Mouse (Mus musculus) forebrain, embryonic 12.5 days (tissue): ENCODE data around the gene Tnfsf15. TPM values are rescaled to one million over a fixed set of nuclear protein-coding genes. Genes with fewer than 3 reads are reported as not detected.

Experiments
- ATAC-seq: fragments of 200-750 bp; cut with Nextera tagmentation; 2 replicates; pipeline ENCODE4 v1.8.0; 2017; ENCODE audit warnings: moderate TSS enrichment; ENCODE audit not compliant: low FRiP score
- H3K27ac ChIP-seq: fragments of 300-500 bp; sonication (generic); 2 replicates; pipeline ENCODE4 v1.5.1; 2016; ENCODE audit warnings: mild to moderate bottlenecking
- H3K27me3 ChIP-seq: fragments of 300-500 bp; sonication (generic); 2 replicates; pipeline ENCODE4 v1.6.1; 2016; ENCODE audit warnings: mild to moderate bottlenecking
- H3K36me3 ChIP-seq: fragments of 300-500 bp; sonication (generic); replicated peaks from 2 replicates; pipeline ENCODE4 v1.6.1; 2016; ENCODE audit warnings: mild to moderate bottlenecking
- H3K4me1 ChIP-seq: fragments of 300-500 bp; sonication (generic); 2 replicates; pipeline ENCODE4 v1.6.1; 2016
- H3K4me2 ChIP-seq: fragments of 300-500 bp; sonication (generic); 2 replicates; pipeline ENCODE4 v1.6.1; 2016; ENCODE audit warnings: mild to moderate bottlenecking, moderate library complexity
- H3K4me3 ChIP-seq: fragments of 300-500 bp; sonication (generic); replicated peaks from 2 replicates; pipeline ENCODE4 v1.5.1; 2016; ENCODE audit warnings: mild to moderate bottlenecking
- H3K9ac ChIP-seq: fragments of 300-500 bp; sonication (generic); 2 replicates; pipeline ENCODE4 v1.6.1; 2016; ENCODE audit warnings: mild to moderate bottlenecking
- H3K9me3 ChIP-seq: fragments of 300-500 bp; sonication (generic); 2 replicates; pipeline ENCODE4 v1.6.1; 2016
- WGBS: fragments of 180-500 bp; shearing (Covaris S2); methylation state at CpG from one replicate; pipeline ENCODE4 v1.1.7; 2016; 5-methylcytosine and 5-hydroxymethylcytosine counted together
- polyA plus RNA-seq: library from polyadenylated mRNA; unstranded; fragments of >200 nt; fragmentation: Nextera tagmentation; extraction: Ambion mirVana; gene quantifications from 2 replicates; pipeline ENCODE4 v1.2.1, GENCODE M21; 2016

Tnfsf15 gene
- polyA plus RNA-seq, 1 experiment from 2014 or later, result not detected

DNA sequence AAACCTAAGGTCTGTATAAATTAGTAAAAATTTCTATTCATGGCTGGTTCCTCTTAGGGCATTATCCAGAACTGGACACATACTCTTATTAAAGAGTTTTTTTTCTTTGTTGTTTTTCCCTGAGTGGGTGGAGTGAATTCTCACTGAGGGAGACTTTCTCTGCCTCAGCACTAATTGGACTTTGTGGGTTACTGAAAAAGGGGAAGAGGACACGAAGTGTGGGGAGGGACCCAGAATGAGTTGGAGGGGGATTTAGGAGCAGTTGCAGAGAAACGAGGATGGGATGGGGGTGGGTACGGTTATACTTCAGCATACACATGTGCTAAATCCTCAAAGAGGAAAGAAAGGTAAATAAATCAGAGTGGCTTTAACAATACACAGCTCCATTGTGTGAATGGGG lies 45.2 kb downstream of the Tnfsf15 start:
- Histone ChIP-seq H3K9me3 (no peaks in the 10 kb centered on the region), H3K27me3 (no peaks in the 10 kb centered on the region), H3K4me1 (no peaks in the 10 kb centered on the region), H3K9ac (no peak overlapping the region), H3K4me2 (no peak overlapping the region), H3K27ac (no peak overlapping the region), H3K36me3 (no peaks in the 10 kb centered on the region), H3K4me3 (no peak overlapping the region)
- WGBS, result 56% methylated on average over 3 of the region's 3 CpGs
- ATAC-seq, result no peak

DNA sequence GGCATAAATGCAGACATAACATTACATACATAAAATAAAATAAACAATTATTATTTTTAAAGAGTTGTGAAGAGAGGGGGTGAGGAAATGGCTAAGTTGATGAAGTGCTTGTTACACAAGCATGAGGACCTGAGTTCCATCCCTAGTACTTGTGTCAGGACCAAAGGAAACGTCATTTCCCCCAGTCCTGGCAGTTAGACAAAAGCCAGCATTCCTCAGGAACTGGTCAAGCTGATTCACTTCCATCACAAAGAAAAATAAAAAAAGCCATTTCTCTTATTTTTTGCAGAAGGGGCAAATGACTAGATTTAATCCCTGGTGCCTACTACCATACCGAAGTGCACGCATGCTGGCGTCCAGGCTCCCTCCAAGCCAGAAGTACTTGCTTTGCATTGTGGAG lies 48.0 kb downstream of the Tnfsf15 start:
- Histone ChIP-seq H3K4me2 (no peak overlapping the region), H3K4me3 (no peak overlapping the region), H3K4me1 (no peaks in the 10 kb centered on the region), H3K9ac (no peak overlapping the region), H3K27ac (no peak overlapping the region), H3K27me3 (no peaks in the 10 kb centered on the region), H3K9me3 (no peaks in the 10 kb centered on the region), H3K36me3 (no peaks in the 10 kb centered on the region)
- ATAC-seq, result no peak
- 92% methylated on average over 4 of the region's 4 CpGs for WGBS

DNA sequence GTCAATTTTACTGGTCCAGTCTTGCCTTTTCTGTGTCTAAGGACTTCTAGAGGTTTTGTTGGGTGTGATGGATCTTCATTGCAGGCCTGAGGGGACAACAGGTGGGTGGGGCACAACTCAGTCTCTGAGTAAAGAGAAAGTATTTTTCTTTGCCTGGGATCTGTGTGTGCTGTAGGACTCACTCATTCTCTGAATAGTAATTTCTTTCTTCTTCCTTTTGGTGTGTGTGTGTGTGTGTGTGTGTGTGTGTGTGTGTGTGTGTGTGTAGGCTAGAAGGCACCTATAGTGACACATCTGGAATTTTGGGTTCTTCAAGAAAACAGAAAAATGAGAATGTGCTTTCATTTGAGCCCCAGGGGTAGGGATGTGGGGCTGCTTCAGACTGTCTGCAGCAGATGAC lies 52.6 kb downstream of the Tnfsf15 start:
- ATAC-seq, result no peak
- no peak overlapping the region for H3K27ac ChIP-seq
- no peak overlapping the region for H3K4me2 ChIP-seq
- no peaks in the 10 kb centered on the region for H3K36me3 ChIP-seq
- no peak overlapping the region for H3K9ac ChIP-seq
- no peaks in the 10 kb centered on the region for H3K9me3 ChIP-seq
- H3K4me3 ChIP-seq, result no peak overlapping the region
- H3K27me3 ChIP-seq, result no peaks in the 10 kb centered on the region
- no peaks in the 10 kb centered on the region for H3K4me1 ChIP-seq

DNA sequence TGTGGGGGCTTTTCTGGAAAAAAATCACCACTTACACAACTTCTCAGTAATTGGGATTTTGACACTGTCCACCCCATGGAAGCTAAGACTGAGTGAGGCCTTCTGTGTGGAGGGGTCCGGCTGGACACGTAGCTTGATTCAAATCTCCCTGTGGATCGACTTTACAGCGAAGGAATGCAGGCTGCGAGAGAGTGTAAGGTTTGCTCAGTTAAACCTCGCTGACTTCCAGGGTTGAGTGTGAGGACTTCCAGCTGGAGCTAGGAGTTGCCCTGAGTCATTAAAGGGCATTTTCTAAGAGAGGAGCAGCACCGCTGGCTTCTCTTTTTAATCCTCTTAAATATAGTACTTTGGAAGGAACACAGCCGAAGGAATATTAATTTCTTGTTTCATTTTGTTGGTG lies 57.5 kb downstream of the Tnfsf15 start:
- WGBS, result 76% methylated on average over 8 of the region's 8 CpGs
- Histone ChIP-seq H3K4me2 (no peak overlapping the region), H3K4me1 (no peaks in the 10 kb centered on the region), H3K4me3 (no peak overlapping the region), H3K36me3 (no peaks in the 10 kb centered on the region), H3K27ac (no peak overlapping the region), H3K9ac (no peak overlapping the region), H3K9me3 (no peaks in the 10 kb centered on the region), H3K27me3 (no peaks in the 10 kb centered on the region)
- no peak for ATAC-seq

DNA sequence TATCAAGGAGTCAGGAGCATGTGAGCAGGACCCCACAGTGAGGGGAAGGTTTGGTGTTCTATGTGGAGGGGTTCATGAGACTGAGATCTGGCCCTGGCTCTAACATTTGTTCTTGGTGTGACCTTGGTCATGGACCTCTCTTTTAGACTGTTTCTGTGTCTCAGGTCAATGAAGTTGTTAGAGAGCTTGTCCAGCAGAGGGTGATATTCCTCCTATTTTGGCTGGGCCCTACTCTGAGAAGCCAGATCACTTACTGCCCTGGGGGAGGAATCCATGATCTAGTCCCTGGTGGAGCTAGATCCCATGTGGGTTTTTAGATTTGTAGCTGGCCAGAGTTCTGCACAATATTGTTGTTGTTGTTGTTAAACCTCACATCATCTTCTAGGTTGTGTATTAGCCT lies 58.8 kb downstream of the Tnfsf15 start:
- Histone ChIP-seq H3K9ac (no peak overlapping the region), H3K27ac (no peak overlapping the region), H3K4me1 (no peaks in the 10 kb centered on the region), H3K4me2 (no peak overlapping the region), H3K4me3 (no peak overlapping the region), H3K27me3 (no peaks in the 10 kb centered on the region), H3K36me3 (no peaks in the 10 kb centered on the region), H3K9me3 (no peaks in the 10 kb centered on the region)
- ATAC-seq, result no peak

DNA sequence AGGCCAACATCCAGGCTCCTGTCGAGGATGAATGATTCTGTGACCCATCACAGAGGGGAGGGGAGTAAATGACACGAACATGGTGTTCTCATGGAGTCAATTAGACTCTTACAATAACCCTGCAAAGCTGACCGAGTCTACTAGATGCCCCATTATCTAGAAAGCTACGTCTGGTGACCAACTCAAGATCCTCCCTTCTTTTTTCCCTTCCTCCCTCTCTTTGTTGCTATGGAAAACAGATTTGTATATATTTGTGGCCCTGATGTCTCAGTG lies 59.7 kb downstream of the Tnfsf15 start:
- 64% methylated on average over 4 of the region's 4 CpGs for WGBS
- Histone ChIP-seq H3K4me3 (no peak overlapping the region), H3K4me1 (no peaks in the 10 kb centered on the region), H3K36me3 (no peaks in the 10 kb centered on the region), H3K9ac (no peak overlapping the region), H3K27me3 (no peaks in the 10 kb centered on the region), H3K27ac (no peak overlapping the region), H3K4me2 (no peak overlapping the region), H3K9me3 (no peaks in the 10 kb centered on the region)
- ATAC-seq, result no peak

DNA sequence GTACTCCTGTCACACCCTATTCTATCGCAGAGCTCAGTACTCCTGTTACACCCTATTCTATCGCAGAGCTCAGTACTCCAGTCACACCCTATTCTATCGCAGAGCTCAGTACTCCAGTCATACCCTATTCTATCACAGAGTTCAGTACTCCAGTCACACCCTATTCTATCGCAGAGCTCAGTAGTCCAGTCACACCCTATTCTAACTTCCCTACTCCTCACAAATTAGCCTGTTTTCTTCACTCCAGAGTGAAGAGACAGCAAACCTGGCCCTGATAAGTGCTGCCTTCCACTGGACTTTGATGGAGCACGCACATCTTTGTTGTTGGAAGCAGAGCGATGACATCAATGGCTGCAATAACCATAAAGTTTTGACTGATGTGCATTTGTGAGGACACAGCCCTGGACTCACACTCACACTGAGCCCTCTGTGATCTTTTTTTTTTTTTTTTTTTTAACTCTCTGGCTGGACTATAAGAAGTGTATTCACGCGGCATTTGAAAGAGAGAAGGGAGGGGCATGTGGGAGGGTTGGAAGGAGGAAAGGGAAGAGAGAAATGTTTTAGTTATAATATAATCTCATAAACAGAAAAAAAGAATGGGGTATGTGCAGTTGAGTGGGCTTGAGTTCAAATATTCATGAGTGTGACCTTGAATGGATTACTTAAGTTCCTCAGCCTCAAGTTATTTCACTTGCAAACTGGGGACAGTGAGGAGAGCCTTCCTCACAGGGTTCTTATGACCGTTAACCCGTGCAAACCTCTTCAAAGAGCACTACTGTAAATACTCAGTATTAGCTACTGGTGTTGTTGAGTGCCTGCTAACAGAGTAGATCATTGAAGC lies 60.3 kb downstream of the Tnfsf15 start:
- Histone ChIP-seq H3K4me2 (no peak overlapping the region), H3K27ac (no peak overlapping the region), H3K9me3 (no peaks in the 10 kb centered on the region), H3K4me1 (no peaks in the 10 kb centered on the region), H3K9ac (no peak overlapping the region), H3K4me3 (no peak overlapping the region), H3K27me3 (no peaks in the 10 kb centered on the region), H3K36me3 (no peaks in the 10 kb centered on the region)
- WGBS, result 93% methylated on average over 10 of the region's 10 CpGs
- no peak for ATAC-seq

DNA sequence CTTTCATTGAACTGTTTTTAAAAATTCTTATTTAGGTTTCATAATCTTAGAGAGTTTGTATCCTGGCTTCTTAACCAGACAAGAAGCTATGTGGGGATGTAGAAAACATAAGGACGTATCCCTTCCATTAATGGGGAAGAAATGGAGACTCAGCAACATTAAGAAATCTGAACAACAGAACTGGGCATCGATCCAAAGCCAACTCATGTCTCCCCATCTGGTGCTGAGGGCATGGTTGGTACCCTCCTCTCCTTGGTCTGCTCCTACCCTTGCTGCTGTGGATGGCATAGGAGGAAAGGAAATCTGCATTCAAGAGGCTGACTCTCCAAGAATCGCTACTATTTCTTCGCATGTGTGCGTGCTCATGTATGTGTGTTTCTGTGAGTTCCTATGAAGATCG lies 61.2 kb downstream of the Tnfsf15 start:
- no peaks in the 10 kb centered on the region for H3K4me1 ChIP-seq
- no peak overlapping the region for H3K4me2 ChIP-seq
- H3K9me3 ChIP-seq, result no peaks in the 10 kb centered on the region
- no peaks in the 10 kb centered on the region for H3K27me3 ChIP-seq
- ATAC-seq, result no peak
- no peaks in the 10 kb centered on the region for H3K36me3 ChIP-seq
- WGBS, result 92% methylated on average over 6 of the region's 6 CpGs
- no peak overlapping the region for H3K9ac ChIP-seq
- no peak overlapping the region for H3K27ac ChIP-seq
- H3K4me3 ChIP-seq, result no peak overlapping the region

DNA sequence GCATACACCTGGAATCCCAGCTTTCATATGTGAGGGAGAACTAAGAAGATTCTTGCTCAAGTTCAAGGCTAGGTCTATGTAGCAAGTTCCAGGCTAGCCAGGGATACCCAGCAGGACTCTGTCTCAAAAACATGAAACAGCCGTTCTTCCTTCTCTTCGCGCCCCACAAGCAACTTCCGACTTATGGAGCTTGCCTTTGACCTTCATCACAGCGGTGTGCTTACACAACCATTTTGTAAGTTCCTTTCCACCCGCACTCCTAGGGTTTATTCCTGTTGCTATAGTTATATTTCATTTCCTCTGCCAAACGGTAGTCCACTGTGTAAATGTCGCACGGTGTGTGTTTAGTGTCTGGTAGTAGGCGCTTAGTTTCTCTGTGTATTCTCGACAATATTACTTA lies 61.9 kb downstream of the Tnfsf15 start:
- 88% methylated on average over 11 of the region's 11 CpGs for WGBS
- ATAC-seq, result no peak

DNA sequence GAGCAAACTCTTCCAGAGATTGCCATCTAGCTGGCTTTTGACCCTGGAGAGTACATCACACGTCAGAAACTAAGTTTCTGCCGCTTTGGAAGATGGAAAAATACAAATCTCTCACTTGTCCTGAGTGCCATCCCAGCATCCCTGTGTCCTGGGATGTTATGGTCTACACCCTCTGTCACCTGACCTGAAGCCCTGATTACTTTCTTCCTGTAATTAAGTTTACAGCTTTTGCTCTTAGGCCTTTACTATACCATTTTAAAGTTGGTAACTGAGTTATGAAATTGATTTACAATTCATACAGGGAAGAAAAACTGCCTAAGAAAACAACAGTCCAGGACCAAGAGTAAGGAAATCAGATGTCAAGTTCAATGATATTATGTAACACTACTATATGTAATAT lies 62.5 kb downstream of the Tnfsf15 start:
- no peak for ATAC-seq
- H3K27ac ChIP-seq, result no peak overlapping the region
- WGBS, result 87% methylated on average over 2 of the region's 2 CpGs

More for the DNA sequence above, 61.9 kb downstream of the Tnfsf15 start:
- no peak overlapping the region for H3K4me3 ChIP-seq
- H3K4me2 ChIP-seq, result no peak overlapping the region
- no peaks in the 10 kb centered on the region for H3K27me3 ChIP-seq
- no peak overlapping the region for H3K9ac ChIP-seq
- H3K36me3 ChIP-seq, result no peaks in the 10 kb centered on the region
- no peak overlapping the region for H3K27ac ChIP-seq
- no peaks in the 10 kb centered on the region for H3K9me3 ChIP-seq
- H3K4me1 ChIP-seq, result no peaks in the 10 kb centered on the region

DNA sequence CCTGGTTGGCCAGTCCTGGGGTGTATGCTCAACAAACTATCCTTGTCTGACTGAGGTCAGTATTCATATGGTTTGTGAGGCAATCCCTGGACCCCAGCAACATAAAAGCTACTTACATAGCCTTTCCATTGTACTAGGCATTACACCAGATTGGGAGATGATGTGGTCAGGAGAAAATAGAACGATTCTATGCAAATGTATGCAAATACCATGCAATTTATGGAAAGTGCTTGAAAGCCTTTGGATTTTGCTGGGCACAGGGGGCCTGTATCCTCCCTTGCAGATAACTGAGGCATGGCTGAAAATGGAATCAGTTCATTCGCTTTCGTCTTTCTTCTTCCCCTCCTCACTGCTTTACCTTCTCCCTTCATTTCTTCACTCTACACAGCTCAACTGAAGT lies 63.4 kb downstream of the Tnfsf15 start:
- Histone ChIP-seq H3K9me3 (no peaks in the 10 kb centered on the region), H3K36me3 (no peaks in the 10 kb centered on the region), H3K4me3 (no peak overlapping the region), H3K9ac (no peak overlapping the region), H3K27me3 (no peaks in the 10 kb centered on the region), H3K4me1 (no peaks in the 10 kb centered on the region), H3K4me2 (no peak overlapping the region), H3K27ac (no peak overlapping the region)
- ATAC-seq, result no peak
- 86% methylated on average over 3 of the region's 3 CpGs for WGBS

More for the DNA sequence above, 62.5 kb downstream of the Tnfsf15 start:
- no peak overlapping the region for H3K9ac ChIP-seq
- H3K9me3 ChIP-seq, result no peaks in the 10 kb centered on the region
- no peaks in the 10 kb centered on the region for H3K27me3 ChIP-seq
- H3K4me2 ChIP-seq, result no peak overlapping the region
- H3K4me1 ChIP-seq, result no peaks in the 10 kb centered on the region
- H3K4me3 ChIP-seq, result no peak overlapping the region
- H3K36me3 ChIP-seq, result no peaks in the 10 kb centered on the region
